Mouse (Mus musculus) kidney, embryonic 14.5 days (tissue): ENCODE data around the gene Tbx6. TPM values are rescaled to one million over a fixed set of nuclear protein-coding genes. Genes with fewer than 3 reads are reported as not detected.

Experiments
- ATAC-seq: fragments of 200-750 bp; cut with Nextera tagmentation; 2 replicates; pipeline ENCODE4 v1.8.0; 2017; ENCODE audit warnings: moderate number of reproducible peaks, mild to moderate bottlenecking, moderate TSS enrichment, moderate library complexity; ENCODE audit not compliant: low FRiP score, low TSS enrichment
- H3K27ac ChIP-seq: fragments of 300-500 bp; sonication (generic); 2 replicates; pipeline ENCODE4 v1.5.1; 2014; ENCODE audit warnings: low read depth, mild to moderate bottlenecking, low read length, moderate library complexity, mixed read lengths
- H3K27me3 ChIP-seq: fragments of 300-500 bp; sonication (generic); 2 replicates; pipeline ENCODE4 v1.6.1; 2014; ENCODE audit warnings: mild to moderate bottlenecking, low read length; ENCODE audit not compliant: control insufficient read depth, insufficient read depth
- H3K36me3 ChIP-seq: fragments of 300-500 bp; sonication (generic); 2 replicates; pipeline ENCODE4 v1.6.1; 2014; ENCODE audit warnings: low read length, mixed read lengths; ENCODE audit not compliant: control insufficient read depth, insufficient read depth
- H3K4me1 ChIP-seq: fragments of 300-500 bp; sonication (generic); 2 replicates; pipeline ENCODE4 v1.6.1; 2014; ENCODE audit warnings: low read length, mixed read lengths; ENCODE audit not compliant: control insufficient read depth, insufficient read depth
- H3K4me2 ChIP-seq: fragments of 300-500 bp; sonication (generic); replicated peaks from 2 replicates; pipeline ENCODE4 v1.6.1; 2014; ENCODE audit warnings: low read depth, mild to moderate bottlenecking, low read length
- H3K4me3 ChIP-seq: fragments of 300-500 bp; sonication (generic); 2 replicates; pipeline ENCODE4 v1.5.1; 2014; ENCODE audit warnings: mild to moderate bottlenecking, low read length
- H3K9ac ChIP-seq: fragments of 300-500 bp; sonication (generic); 2 replicates; pipeline ENCODE4 v1.6.1; 2014; ENCODE audit warnings: low read depth, mild to moderate bottlenecking, low read length, moderate library complexity
- H3K9me3 ChIP-seq: fragments of 300-500 bp; sonication (generic); 2 replicates; pipeline ENCODE4 v1.6.1; 2016; ENCODE audit warnings: low read length; ENCODE audit not compliant: control insufficient read depth
- WGBS: fragments of 180-500 bp; shearing (Covaris S2); extraction: QIAGEN DNeasy Blood & Tissue Kit; methylation state at CpG from one replicate; pipeline ENCODE4 v1.1.7; 2014; 5-methylcytosine and 5-hydroxymethylcytosine counted together
- polyA plus RNA-seq: library from polyadenylated mRNA; unstranded; fragments of >200 nt; fragmentation: Nextera tagmentation; extraction: Ambion mirVana; gene quantifications from 2 replicates; pipeline ENCODE4 v1.2.1, GENCODE M21; 2014

Gene Tbx6
- polyA plus RNA-seq, 1 experiment from 2014 or later, result 0.24 TPM

- 52% methylated on average over 7 of the region's 7 CpGs for WGBS
- no peak for ATAC-seq
- Histone ChIP-seq H3K4me1 (peaks cover 18% of the 10 kb centered on the region), H3K4me3 (no peak overlapping the region), H3K4me2 (no peak overlapping the region), H3K9ac (no peak overlapping the region), H3K36me3 (peaks cover 57% of the 10 kb centered on the region), H3K9me3 (no peaks in the 10 kb centered on the region), H3K27me3 (no peaks in the 10 kb centered on the region), H3K27ac (no peak overlapping the region)
Observed at GRCm38 (mm10) chr7:126784469-126784868, 3.2 kb downstream of the Tbx6 start.

DNA sequence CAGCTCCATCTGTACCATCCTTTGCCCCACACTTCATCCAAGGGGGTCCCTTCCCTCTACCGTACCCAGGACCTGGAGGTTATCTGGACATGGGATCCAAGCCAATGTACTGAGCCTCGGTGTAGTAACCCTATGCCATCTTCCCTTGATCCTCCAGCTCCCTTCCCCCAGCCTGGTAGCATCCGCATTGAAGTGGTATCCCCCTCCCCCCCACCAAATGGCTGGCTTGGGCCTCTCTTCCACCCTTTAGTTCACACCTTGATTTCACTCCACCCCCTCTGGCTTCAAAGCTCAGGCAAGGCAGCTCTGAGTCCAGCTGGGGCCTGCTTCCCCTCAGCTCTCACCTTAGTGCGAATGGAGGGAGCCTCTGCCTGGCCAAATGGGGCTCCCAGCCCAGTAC lies 3.8 kb downstream of the Tbx6 start:
- H3K27ac ChIP-seq, result no peak overlapping the region
- ATAC-seq, result no peak
- H3K4me2 ChIP-seq, result no peak overlapping the region
- H3K9ac ChIP-seq, result no peak overlapping the region
- no peak overlapping the region for H3K4me3 ChIP-seq
- no peaks in the 10 kb centered on the region for H3K9me3 ChIP-seq
- no peaks in the 10 kb centered on the region for H3K27me3 ChIP-seq
- peaks cover 13% of the 10 kb centered on the region for H3K4me1 ChIP-seq
- 31% methylated on average over 4 of the region's 4 CpGs for WGBS
- H3K36me3 ChIP-seq, result peaks cover 62% of the 10 kb centered on the region

DNA sequence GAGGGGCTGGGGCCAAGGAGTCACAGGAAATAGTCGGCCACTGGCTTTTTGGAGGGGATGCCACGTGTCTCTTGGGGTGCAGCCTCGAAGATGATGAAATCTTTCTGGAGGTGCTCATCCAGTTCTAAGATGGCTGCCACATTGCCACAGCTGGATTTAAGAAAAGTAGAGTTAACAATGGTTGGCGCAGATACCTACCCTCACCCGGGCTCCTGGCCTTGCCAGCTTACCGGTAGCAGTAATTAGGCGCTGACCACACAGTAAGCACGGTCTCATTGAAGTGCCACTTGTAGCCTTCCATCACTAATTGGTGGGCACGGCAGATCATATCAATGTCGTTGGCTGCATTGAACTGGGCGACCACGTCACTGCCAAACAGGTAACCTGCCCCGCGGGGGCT lies 4.9 kb downstream of the Tbx6 start:
- H3K4me2 ChIP-seq, result no peak overlapping the region
- H3K27ac ChIP-seq, result no peak overlapping the region
- peaks cover 13% of the 10 kb centered on the region for H3K4me1 ChIP-seq
- H3K27me3 ChIP-seq, result no peaks in the 10 kb centered on the region
- no peak overlapping the region for H3K4me3 ChIP-seq
- no peaks in the 10 kb centered on the region for H3K9me3 ChIP-seq
- WGBS, result 80% methylated on average over 14 of the region's 14 CpGs
- H3K9ac ChIP-seq, result no peak overlapping the region
- ATAC-seq, result no peak
- H3K36me3 ChIP-seq, result peaks cover 66% of the 10 kb centered on the region

DNA sequence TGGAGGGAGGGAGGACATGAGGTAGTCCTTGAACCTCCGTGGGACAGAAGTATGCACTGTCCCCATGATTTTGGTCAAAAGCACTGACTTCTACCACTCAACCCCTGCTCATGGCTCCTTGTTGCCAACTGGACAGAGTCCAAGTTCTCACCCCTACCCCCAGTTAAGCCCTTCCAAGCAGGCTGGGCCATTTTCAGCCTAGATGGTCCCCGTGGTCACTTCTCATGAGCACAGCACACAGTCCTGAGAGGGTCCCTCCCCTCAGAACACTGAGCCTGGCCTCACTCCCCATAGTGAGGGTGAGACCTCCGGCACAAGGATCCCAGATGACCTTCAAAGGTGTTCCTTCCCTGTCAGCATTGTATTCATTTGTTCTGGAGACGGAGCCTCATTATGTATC lies 7.9 kb downstream of the Tbx6 start:
- Histone ChIP-seq H3K9ac (no peak overlapping the region), H3K4me3 (no peak overlapping the region), H3K36me3 (peaks cover 64% of the 10 kb centered on the region), H3K4me2 (no peak overlapping the region), H3K4me1 (peaks cover 8% of the 10 kb centered on the region), H3K27ac (no peak overlapping the region), H3K9me3 (no peaks in the 10 kb centered on the region), H3K27me3 (no peaks in the 10 kb centered on the region)
- WGBS, result 89% methylated on average over 4 of the region's 4 CpGs
- no peak for ATAC-seq

- H3K4me1 ChIP-seq, result peaks cover 13% of the 10 kb centered on the region
- peak; percentile 95 for ATAC-seq
- peaks cover 64% of the 10 kb centered on the region for H3K36me3 ChIP-seq
- peak within 1 kb of the TSS; percentile 98 for H3K27ac ChIP-seq
- WGBS, result under 1% methylated on average over 60 of the region's 83 CpGs
- H3K4me2 ChIP-seq, result peak within 1 kb of the TSS; percentile 75
- H3K9ac ChIP-seq, result peak within 1 kb of the TSS; percentile 94
- H3K4me3 ChIP-seq, result peak within 1 kb of the TSS; percentile 96
- no peaks in the 10 kb centered on the region for H3K27me3 ChIP-seq
- H3K9me3 ChIP-seq, result no peaks in the 10 kb centered on the region
Observed at GRCm38 (mm10) chr7:126791851-126792720, 10.8 kb downstream of the Tbx6 start, which contains the start of gene Ppp4c. TSS of gene Ppp4c (minus strand) at chr7:126792496.

DNA sequence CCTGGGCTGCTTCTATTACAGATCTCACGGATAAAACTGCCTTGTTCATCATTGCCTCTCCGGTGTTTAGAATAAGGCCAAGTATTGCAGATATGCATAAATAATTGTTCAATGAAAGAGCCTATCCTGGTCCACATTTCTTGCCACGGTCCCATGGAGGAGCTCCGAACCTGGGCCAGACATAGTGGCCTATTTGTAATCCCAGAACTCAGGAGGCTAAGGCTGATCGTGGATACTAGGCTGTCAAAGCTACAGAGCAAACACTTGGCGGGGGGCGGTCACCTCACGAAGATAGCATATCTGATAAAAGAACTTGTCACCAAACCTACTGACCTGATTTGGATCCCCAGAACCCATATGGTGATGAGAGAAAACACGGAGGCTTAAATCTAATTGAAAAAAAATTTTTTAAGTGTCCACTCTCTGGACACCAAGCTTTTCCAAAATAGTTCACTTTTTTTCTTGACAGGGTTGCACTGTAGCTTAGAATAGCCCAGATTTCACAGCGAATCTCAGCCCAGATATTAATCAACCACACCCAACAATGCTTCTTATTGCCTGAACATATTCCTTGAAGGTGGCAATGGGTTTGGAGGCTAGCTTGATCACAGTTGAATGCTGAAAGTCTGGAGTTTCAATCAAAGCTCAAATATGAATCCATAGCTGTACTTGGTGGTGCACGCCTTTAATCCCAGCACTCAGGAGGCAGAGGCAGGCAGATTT lies 11.6 kb downstream of the Tbx6 start:
- peak; percentile 18; the same call in 1 of the 2 replicates for ATAC-seq
- WGBS, result 25% methylated on average over 11 of the region's 11 CpGs

DNA sequence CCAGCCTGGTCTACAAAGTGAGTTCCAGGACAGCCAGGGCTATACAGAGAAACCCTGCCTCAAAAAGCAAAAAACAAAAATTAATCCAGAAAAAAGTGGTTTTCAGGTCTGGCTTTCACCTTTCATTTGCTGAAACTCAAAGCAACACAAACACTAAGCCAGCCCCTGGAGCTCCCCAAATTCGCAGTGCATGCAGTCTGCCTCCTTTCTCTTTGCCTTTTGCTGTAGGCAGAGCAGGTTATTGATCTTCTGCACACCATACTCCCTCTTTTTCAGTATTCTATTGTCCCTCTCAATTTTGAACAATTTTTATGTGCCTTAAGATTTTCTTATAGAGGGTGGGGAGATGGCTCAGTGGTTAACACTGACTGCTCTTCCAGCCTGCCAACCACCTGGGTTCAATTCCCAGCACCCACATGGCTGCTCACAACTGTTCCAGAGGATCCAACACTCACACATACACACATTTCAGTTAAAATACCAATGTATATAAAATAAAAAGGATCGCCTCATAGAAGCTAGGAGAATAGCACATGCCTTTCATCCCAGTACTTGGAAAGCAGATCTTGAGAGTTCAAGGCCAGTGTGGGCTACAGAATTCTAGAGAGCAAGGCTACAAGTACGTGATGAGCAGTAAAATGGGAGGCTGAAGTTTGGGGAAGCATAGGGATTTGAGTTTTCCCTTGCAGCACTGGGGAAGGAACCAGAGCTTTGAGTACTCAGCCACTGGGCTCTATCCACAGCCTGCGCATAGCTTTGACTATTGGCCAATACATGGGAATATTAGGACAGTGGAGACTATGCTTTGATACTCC lies 12.4 kb downstream of the Tbx6 start:
- H3K27me3 ChIP-seq, result no peaks in the 10 kb centered on the region
- no peak overlapping the region for H3K27ac ChIP-seq
- peaks cover 20% of the 10 kb centered on the region for H3K4me1 ChIP-seq
- H3K9me3 ChIP-seq, result no peaks in the 10 kb centered on the region
- no peak for ATAC-seq
- no peak overlapping the region for H3K4me3 ChIP-seq
- peaks cover 54% of the 10 kb centered on the region for H3K36me3 ChIP-seq
- WGBS, result 72% methylated on average over 4 of the region's 4 CpGs
- H3K4me2 ChIP-seq, result no peak overlapping the region
- H3K9ac ChIP-seq, result no peak overlapping the region

More for the DNA sequence above, 11.6 kb downstream of the Tbx6 start:
- no peaks in the 10 kb centered on the region for H3K9me3 ChIP-seq
- peaks cover 62% of the 10 kb centered on the region for H3K36me3 ChIP-seq
- no peaks in the 10 kb centered on the region for H3K27me3 ChIP-seq
- H3K4me3 ChIP-seq, result peak overlapping the region; percentile 96
- peak overlapping the region; percentile 49 for H3K4me2 ChIP-seq
- peak overlapping the region; percentile 98 for H3K27ac ChIP-seq
- peaks cover 20% of the 10 kb centered on the region for H3K4me1 ChIP-seq
- peak overlapping the region; percentile 94; the same call in 1 of the 2 replicates for H3K9ac ChIP-seq

GRCm38 (mm10) chr7:126794271-126794605 lies 13.0 kb downstream of the Tbx6 start:
- ATAC-seq, result no peak
- 68% methylated on average over 4 of the region's 4 CpGs for WGBS
- Histone ChIP-seq H3K36me3 (peaks cover 49% of the 10 kb centered on the region), H3K27me3 (no peaks in the 10 kb centered on the region), H3K27ac (no peak overlapping the region), H3K9ac (no peak overlapping the region), H3K4me2 (no peak overlapping the region), H3K9me3 (no peaks in the 10 kb centered on the region), H3K4me3 (no peak overlapping the region), H3K4me1 (peaks cover 20% of the 10 kb centered on the region)
